Mouse (Mus musculus): Measurements from ENCODE around the gene Mrpl24. TPM values are rescaled to one million over a fixed set of nuclear protein-coding genes. Genes with fewer than 3 reads are reported as not detected.

Gene Mrpl24
- polyA plus RNA-seq, 1 experiment = 0.97 TPM

- peaks cover 65% of the 10 kb centered on the region for H3K36me3 ChIP-seq (ENCODE audit: control insufficient read depth)
- peaks cover 32% of the 10 kb centered on the region for H3K27me3 ChIP-seq (ENCODE audit: control insufficient read depth)
- peaks cover 2% of the 10 kb centered on the region; the same call in 1 of the 2 replicates for H3K4me1 ChIP-seq (ENCODE audit: control insufficient read depth)
- H3K4me3 ChIP-seq (replicated peaks) = no peak overlapping the region
- no peaks in the 10 kb centered on the region; the same call in 1 of the 2 replicates for H3K9me3 ChIP-seq (ENCODE audit: control insufficient read depth, low read length)
- TF ChIP-seq TAL1 (IDR thresholded peaks at IDR 0.05; ENCODE audit: low read length) (no peak), GATA1 (IDR thresholded peaks at IDR 0.05; ENCODE audit: low read length) (no peak)
Observed at GRCm38 (mm10) chr3:87942471-87942870, 23.2 kb downstream of the Mrpl24 start.

GRCm38 (mm10) chr3:87943586-87943985, 24.3 kb downstream of the Mrpl24 start:
- H3K36me3 ChIP-seq (ENCODE audit: control insufficient read depth) = peaks cover 54% of the 10 kb centered on the region
- H3K4me3 ChIP-seq (replicated peaks) = no peak overlapping the region
- H3K4me1 ChIP-seq (ENCODE audit: control insufficient read depth) = peaks cover 2% of the 10 kb centered on the region
- H3K9me3 ChIP-seq (ENCODE audit: control insufficient read depth, low read length) = no peaks in the 10 kb centered on the region; the same call in 1 of the 2 replicates
- H3K27me3 ChIP-seq (ENCODE audit: control insufficient read depth) = peaks cover 44% of the 10 kb centered on the region
- TF ChIP-seq TAL1 (IDR thresholded peaks at IDR 0.05; ENCODE audit: low read length) (no peak), GATA1 (IDR thresholded peaks at IDR 0.05; ENCODE audit: low read length) (no peak)

- Histone ChIP-seq H3K4me3 (replicated peaks) (no peak overlapping the region), H3K36me3 (ENCODE audit: control insufficient read depth) (peaks cover 39% of the 10 kb centered on the region), H3K9me3 (ENCODE audit: control insufficient read depth, low read length) (no peaks in the 10 kb centered on the region; the same call in 1 of the 2 replicates), H3K27me3 (ENCODE audit: control insufficient read depth) (peaks cover 58% of the 10 kb centered on the region), H3K4me1 (ENCODE audit: control insufficient read depth) (peaks cover 2% of the 10 kb centered on the region)
- no peak for TF ChIP-seq GATA1 (IDR thresholded peaks at IDR 0.05; ENCODE audit: low read length)
- TF ChIP-seq TAL1 (IDR thresholded peaks at IDR 0.05; ENCODE audit: low read length) = no peak
Observed at GRCm38 (mm10) chr3:87944838-87945600, 25.7 kb downstream of the Mrpl24 start.

GRCm38 (mm10) chr3:87945781-87946540, 26.7 kb downstream of the Mrpl24 start:
- TF ChIP-seq GATA1 (IDR thresholded peaks at IDR 0.05; ENCODE audit: low read length) = no peak
- no peak for TF ChIP-seq TAL1 (IDR thresholded peaks at IDR 0.05; ENCODE audit: low read length)
- peaks cover 67% of the 10 kb centered on the region for H3K27me3 ChIP-seq (ENCODE audit: control insufficient read depth)

GRCm38 (mm10) chr3:87946541-87946860, 27.2 kb downstream of the Mrpl24 start:
- H3K27me3 ChIP-seq (ENCODE audit: control insufficient read depth) = peaks cover 73% of the 10 kb centered on the region
- peaks cover 25% of the 10 kb centered on the region for H3K36me3 ChIP-seq (ENCODE audit: control insufficient read depth)
- peaks cover 2% of the 10 kb centered on the region for H3K4me1 ChIP-seq (ENCODE audit: control insufficient read depth)
- H3K4me3 ChIP-seq (replicated peaks) = no peak overlapping the region
- H3K9me3 ChIP-seq (ENCODE audit: control insufficient read depth, low read length) = no peaks in the 10 kb centered on the region; the same call in 1 of the 2 replicates
- TF ChIP-seq GATA1 (IDR thresholded peaks at IDR 0.05; ENCODE audit: low read length) = no peak
- no peak for TF ChIP-seq TAL1 (IDR thresholded peaks at IDR 0.05; ENCODE audit: low read length)

More at GRCm38 (mm10) chr3:87945781-87946540, 26.7 kb downstream of the Mrpl24 start:
- Histone ChIP-seq H3K4me1 (ENCODE audit: control insufficient read depth) (peaks cover 2% of the 10 kb centered on the region), H3K36me3 (ENCODE audit: control insufficient read depth) (peaks cover 31% of the 10 kb centered on the region), H3K9me3 (ENCODE audit: control insufficient read depth, low read length) (no peaks in the 10 kb centered on the region; the same call in 1 of the 2 replicates), H3K4me3 (replicated peaks) (no peak overlapping the region)

GRCm38 (mm10) chr3:87947056-87947810, 27.9 kb downstream of the Mrpl24 start:
- TF ChIP-seq GATA1 (IDR thresholded peaks at IDR 0.05; ENCODE audit: low read length) = no peak
- TF ChIP-seq TAL1 (IDR thresholded peaks at IDR 0.05; ENCODE audit: low read length) = no peak
- Histone ChIP-seq H3K36me3 (ENCODE audit: control insufficient read depth) (peaks cover 18% of the 10 kb centered on the region), H3K4me1 (ENCODE audit: control insufficient read depth) (peaks cover 2% of the 10 kb centered on the region), H3K27me3 (ENCODE audit: control insufficient read depth) (peaks cover 80% of the 10 kb centered on the region), H3K9me3 (ENCODE audit: control insufficient read depth, low read length) (no peaks in the 10 kb centered on the region; the same call in 1 of the 2 replicates), H3K4me3 (replicated peaks) (no peak overlapping the region)

GRCm38 (mm10) chr3:87947811-87948199, 28.5 kb downstream of the Mrpl24 start:
- Histone ChIP-seq H3K4me1 (ENCODE audit: control insufficient read depth) (peaks cover 2% of the 10 kb centered on the region), H3K27me3 (ENCODE audit: control insufficient read depth) (peaks cover 86% of the 10 kb centered on the region), H3K4me3 (replicated peaks) (no peak overlapping the region), H3K9me3 (ENCODE audit: control insufficient read depth, low read length) (no peaks in the 10 kb centered on the region; the same call in 1 of the 2 replicates), H3K36me3 (ENCODE audit: control insufficient read depth) (peaks cover 13% of the 10 kb centered on the region)
- no peak for TF ChIP-seq TAL1 (IDR thresholded peaks at IDR 0.05; ENCODE audit: low read length)
- TF ChIP-seq GATA1 (IDR thresholded peaks at IDR 0.05; ENCODE audit: low read length) = no peak

GRCm38 (mm10) chr3:87948378-87949265, 29.3 kb downstream of the Mrpl24 start, which contains the start of gene Crabp2:
Gene Crabp2 (plus strand): TSS chr3:87948666.
- Histone ChIP-seq H3K9me3 (ENCODE audit: control insufficient read depth, low read length) (no peaks in the 10 kb centered on the region; the same call in 1 of the 2 replicates), H3K4me3 (replicated peaks) (no peak within 1 kb of the TSS), H3K4me1 (ENCODE audit: control insufficient read depth) (peaks cover 2% of the 10 kb centered on the region), H3K27me3 (ENCODE audit: control insufficient read depth) (peaks cover 94% of the 10 kb centered on the region), H3K36me3 (ENCODE audit: control insufficient read depth) (peaks cover 7% of the 10 kb centered on the region)
- TF ChIP-seq TAL1 (IDR thresholded peaks at IDR 0.05; ENCODE audit: low read length) (no peak), GATA1 (IDR thresholded peaks at IDR 0.05; ENCODE audit: low read length) (no peak)
